Mouse (Mus musculus): ENCODE data around the gene Olfr835. TPM values are rescaled to one million over a fixed set of nuclear protein-coding genes. Genes with fewer than 3 reads are reported as not detected.

The Olfr835 gene
- total RNA-seq (2023): not detected

DNA sequence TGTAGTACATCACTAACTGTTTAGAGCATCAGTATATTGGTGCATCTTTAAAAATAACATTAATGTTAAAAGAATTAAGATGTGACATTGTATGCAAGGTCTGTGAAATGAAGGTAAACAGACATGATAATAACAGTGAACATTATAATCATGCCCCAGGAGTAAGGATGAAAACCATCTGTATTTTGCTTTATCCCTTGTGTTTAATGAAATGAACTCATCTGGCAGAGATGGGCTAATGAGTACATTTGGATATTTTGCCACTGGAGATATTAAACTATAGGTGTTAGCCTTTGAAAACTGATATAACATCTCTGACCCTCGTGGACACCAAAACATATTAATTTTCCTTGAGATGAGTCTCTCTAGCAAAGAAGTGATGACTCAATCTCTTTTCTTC lies at the start of gene Olfr835:
TSS of gene Olfr835 (plus strand) at position 301 of the 400 bp plus-strand sequence.

DNA sequence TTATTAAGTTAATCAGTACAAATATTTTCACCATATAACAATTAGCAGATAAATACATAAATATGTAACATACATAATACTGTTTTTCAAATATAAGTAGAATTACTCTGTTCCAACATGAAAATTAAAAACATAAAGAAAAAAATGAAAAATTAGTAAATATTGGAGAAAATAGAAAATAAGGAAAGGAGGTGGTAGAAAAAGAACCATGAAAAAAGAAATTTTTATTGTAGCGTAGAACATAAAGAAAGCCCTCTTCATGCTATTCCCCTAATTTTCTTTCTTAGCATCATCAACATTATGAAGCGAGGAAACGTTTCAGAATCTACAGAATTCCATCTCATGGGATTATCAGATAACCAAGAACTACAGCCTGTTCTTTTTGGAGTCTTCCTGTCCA lies 44.8 kb upstream of the Olfr835 start, which contains the start of gene Olfr834:
TSS of gene Olfr834 (plus strand) at position 301 of the 400 bp plus-strand sequence.

Other genes starting within 250 kb of the Olfr835 start
- gene Olfr828, start 213.2 kb upstream of the Olfr835 start, total RNA-seq (2023): not detected
- gene Olfr829, start 177.8 kb upstream of the Olfr835 start, total RNA-seq (2023): not detected
- not detected for gene Olfr830, start 158.0 kb upstream of the Olfr835 start, total RNA-seq (2023)
- gene Olfr832, start 95.6 kb upstream of the Olfr835 start, total RNA-seq (2023): not detected
- not detected for gene Olfr834, start 44.7 kb upstream of the Olfr835 start, total RNA-seq (2023)
- not detected for gene Olfr836, start 87.6 kb downstream of the Olfr835 start, total RNA-seq (2023)
- not detected for gene Olfr837, start 103.6 kb downstream of the Olfr835 start, total RNA-seq (2023)
- gene Olfr839-ps1, start 144.6 kb downstream of the Olfr835 start, total RNA-seq (2023): under 1 TPM in 1 of 2 experiments, not detected in 1; 0.07 TPM
- gene Olfr843, start 219.3 kb downstream of the Olfr835 start, total RNA-seq (2023): not detected